Mouse (Mus musculus) heart, adult 8-10 months (tissue): ENCODE measurements around the gene St6galnac5. TPM values are rescaled to one million over a fixed set of nuclear protein-coding genes. Genes with fewer than 3 reads are reported as not detected.

Experiments
- DNase-seq: peaks from one replicate; pipeline ENCODE4 v3.0.0; 2022; ENCODE audit warnings: low spot score
- total RNA-seq, 4 experiments: library from RNA; stranded (reverse); gene quantifications; 2 replicates each; pipeline ENCODE4 v1.2.4; 2022

Gene St6galnac5
- total RNA-seq, 4 experiments from 2014 or later = 0.19 TPM; not detected in 3

- DNase-seq = no peak
These were observed 68.9 kb downstream of the St6galnac5 start for GRCm38 (mm10) chr3:152913150-152913549.

- DNase-seq = peak; percentile 17
These were observed 69.6 kb downstream of the St6galnac5 start for GRCm38 (mm10) chr3:152912216-152913101.

GRCm38 (mm10) chr3:152911578-152911977 is 70.5 kb downstream of the St6galnac5 start:
- no peak for DNase-seq

GRCm38 (mm10) chr3:152907683-152908082 is 74.4 kb downstream of the St6galnac5 start:
- DNase-seq = no peak

- no peak for DNase-seq
These were observed 75.0 kb downstream of the St6galnac5 start for GRCm38 (mm10) chr3:152907087-152907486.

GRCm38 (mm10) chr3:152905800-152906199 is 76.2 kb downstream of the St6galnac5 start:
- no peak for DNase-seq

GRCm38 (mm10) chr3:152905026-152905425 is 77.0 kb downstream of the St6galnac5 start:
- DNase-seq = no peak

GRCm38 (mm10) chr3:152898906-152899305 is 83.1 kb downstream of the St6galnac5 start:
- no peak for DNase-seq

GRCm38 (mm10) chr3:152897196-152897595 is 84.8 kb downstream of the St6galnac5 start:
- no peak for DNase-seq

GRCm38 (mm10) chr3:152896111-152896510 is 85.9 kb downstream of the St6galnac5 start:
- DNase-seq = no peak

- no peak for DNase-seq
These were observed 87.1 kb downstream of the St6galnac5 start for GRCm38 (mm10) chr3:152894935-152895334.

- no peak for DNase-seq
These were observed 93.9 kb downstream of the St6galnac5 start for GRCm38 (mm10) chr3:152888116-152888515.

GRCm38 (mm10) chr3:152886749-152887148 is 95.3 kb downstream of the St6galnac5 start:
- no peak for DNase-seq

GRCm38 (mm10) chr3:152883556-152883955 is 98.5 kb downstream of the St6galnac5 start:
- DNase-seq = no peak

GRCm38 (mm10) chr3:152881706-152882105 is 100.3 kb downstream of the St6galnac5 start:
- DNase-seq = no peak

- DNase-seq = no peak
These were observed 101.8 kb downstream of the St6galnac5 start for GRCm38 (mm10) chr3:152880121-152880835.

GRCm38 (mm10) chr3:152875723-152876290 is 106.2 kb downstream of the St6galnac5 start:
- DNase-seq = no peak

GRCm38 (mm10) chr3:152874431-152875355 is 107.4 kb downstream of the St6galnac5 start:
- DNase-seq = no peak

- DNase-seq = no peak
These were observed 109.5 kb downstream of the St6galnac5 start for GRCm38 (mm10) chr3:152872596-152872995.

- no peak for DNase-seq
These were observed 110.0 kb downstream of the St6galnac5 start for GRCm38 (mm10) chr3:152872054-152872453.
